Mouse (Mus musculus): ENCODE results near the gene Fstl3. TPM values are rescaled to one million over a fixed set of nuclear protein-coding genes. Genes with fewer than 3 reads are reported as not detected.

Gene Fstl3
- polyA plus RNA-seq, 1 experiment from 2014 or later, result 0.40 TPM

- no peaks in the 10 kb centered on the region for H3K9me3 ChIP-seq (replicated peaks)
- H3K4me2 ChIP-seq, result no peak overlapping the region
- H3K4me3 ChIP-seq, result no peak overlapping the region
- H3K4me1 ChIP-seq, result peaks cover 9% of the 10 kb centered on the region
- peaks cover 45% of the 10 kb centered on the region for H3K36me3 ChIP-seq (ENCODE audit: poor library complexity, severe bottlenecking)
- H3K27me3 ChIP-seq, result no peaks in the 10 kb centered on the region
- H3K27ac ChIP-seq, result no peak overlapping the region
- WGBS, result 89% methylated on average over 12 of the region's 12 CpGs
- no peak overlapping the region; the same call in 1 of the 2 replicates for H3K9ac ChIP-seq
- ATAC-seq, result no peak
These were observed 44.7 kb downstream of the Fstl3 start for GRCm38 (mm10) chr10:79821731-79822130.

GRCm38 (mm10) chr10:79822372-79822771 is 45.3 kb downstream of the Fstl3 start:
- no peak overlapping the region for H3K4me3 ChIP-seq
- H3K27ac ChIP-seq, result no peak overlapping the region
- no peak overlapping the region for H3K4me2 ChIP-seq
- peak overlapping the region; percentile 22; the same call in 1 of the 2 replicates for H3K9ac ChIP-seq
- no peaks in the 10 kb centered on the region for H3K9me3 ChIP-seq (replicated peaks)
- 41% methylated on average over 17 of the region's 17 CpGs for WGBS
- peaks cover 9% of the 10 kb centered on the region for H3K4me1 ChIP-seq
- peaks cover 40% of the 10 kb centered on the region for H3K36me3 ChIP-seq (ENCODE audit: poor library complexity, severe bottlenecking)
- no peak for ATAC-seq
- H3K27me3 ChIP-seq, result no peaks in the 10 kb centered on the region

- 0 out of 2 replicates have a peak overlapping the region, but pooled peaks have one; percentile 16 for H3K9ac ChIP-seq
- 88% methylated on average over 6 of the region's 6 CpGs for WGBS
- no peaks in the 10 kb centered on the region for H3K27me3 ChIP-seq
- ATAC-seq, result no peak
- H3K4me2 ChIP-seq, result no peak overlapping the region
- no peaks in the 10 kb centered on the region for H3K9me3 ChIP-seq (replicated peaks)
- H3K4me3 ChIP-seq, result no peak overlapping the region
- peaks cover 9% of the 10 kb centered on the region for H3K4me1 ChIP-seq
- peaks cover 33% of the 10 kb centered on the region for H3K36me3 ChIP-seq (ENCODE audit: poor library complexity, severe bottlenecking)
- no peak overlapping the region for H3K27ac ChIP-seq
These were observed 45.9 kb downstream of the Fstl3 start for GRCm38 (mm10) chr10:79823011-79823410.

- Histone ChIP-seq H3K9me3 (replicated peaks) (no peaks in the 10 kb centered on the region), H3K9ac (no peak overlapping the region), H3K4me2 (no peak overlapping the region), H3K4me3 (no peak overlapping the region), H3K27me3 (no peaks in the 10 kb centered on the region), H3K4me1 (peaks cover 9% of the 10 kb centered on the region), H3K36me3 (ENCODE audit: poor library complexity, severe bottlenecking) (peaks cover 19% of the 10 kb centered on the region), H3K27ac (no peak overlapping the region)
- ATAC-seq, result no peak
- WGBS, result 76% methylated on average over 6 of the region's 6 CpGs
These were observed 47.3 kb downstream of the Fstl3 start for GRCm38 (mm10) chr10:79824413-79824812.

GRCm38 (mm10) chr10:79831583-79831982 is 54.5 kb downstream of the Fstl3 start:
- Histone ChIP-seq H3K4me3 (no peak overlapping the region), H3K9ac (no peak overlapping the region), H3K27me3 (no peaks in the 10 kb centered on the region), H3K9me3 (replicated peaks) (no peaks in the 10 kb centered on the region), H3K4me1 (no peaks in the 10 kb centered on the region), H3K27ac (no peak overlapping the region), H3K36me3 (ENCODE audit: poor library complexity, severe bottlenecking) (no peaks in the 10 kb centered on the region), H3K4me2 (no peak overlapping the region)
- ATAC-seq, result no peak
- WGBS, result 92% methylated on average over 3 of the region's 3 CpGs

Other genes starting within 250 kb of the Fstl3 start
- 7.0 and 7.9 TPM in 2 replicates for gene Plpp2, start 243.5 kb upstream of the Fstl3 start, polyA plus RNA-seq (2015; fragmentation: Nextera tagmentation; extraction: Ambion mirVana)
- gene Mier2, start 222.1 kb upstream of the Fstl3 start, polyA plus RNA-seq (2015; fragmentation: Nextera tagmentation; extraction: Ambion mirVana), result 53.9 and 60.2 TPM in 2 replicates
- not detected in 2 replicates for gene Theg, start 189.9 kb upstream of the Fstl3 start, polyA plus RNA-seq (2015; fragmentation: Nextera tagmentation; extraction: Ambion mirVana)
- 0.08 and 0.11 TPM in 2 replicates for gene C2cd4c, start 163.2 kb upstream of the Fstl3 start, polyA plus RNA-seq (2015; fragmentation: Nextera tagmentation; extraction: Ambion mirVana)
- gene Shc2, start 139.4 kb upstream of the Fstl3 start, polyA plus RNA-seq (2015; fragmentation: Nextera tagmentation; extraction: Ambion mirVana), result 8.2 and 11.4 TPM in 2 replicates
- gene Odf3l2, start 131.5 kb upstream of the Fstl3 start, polyA plus RNA-seq (2015; fragmentation: Nextera tagmentation; extraction: Ambion mirVana), result 0.13 TPM in 1 of 2 replicates, not detected in the other
- gene Madcam1, start 112.7 kb upstream of the Fstl3 start, polyA plus RNA-seq (2015; fragmentation: Nextera tagmentation; extraction: Ambion mirVana), result 0.31 and 0.43 TPM in 2 replicates
- 67.8 and 73.0 TPM in 2 replicates for gene Tpgs1, start 107.9 kb upstream of the Fstl3 start, polyA plus RNA-seq (2015; fragmentation: Nextera tagmentation; extraction: Ambion mirVana)
- gene Cdc34, start 95.1 kb upstream of the Fstl3 start, polyA plus RNA-seq (2015; fragmentation: Nextera tagmentation; extraction: Ambion mirVana), result 101 and 109 TPM in 2 replicates
- 1.3 and 1.4 TPM in 2 replicates for gene Gzmm, start 88.3 kb upstream of the Fstl3 start, polyA plus RNA-seq (2015; fragmentation: Nextera tagmentation; extraction: Ambion mirVana)
- gene Bsg, start 72.8 kb upstream of the Fstl3 start, polyA plus RNA-seq (2015; fragmentation: Nextera tagmentation; extraction: Ambion mirVana), result 489 and 502 TPM in 2 replicates
- gene Hcn2, start 60.6 kb upstream of the Fstl3 start, polyA plus RNA-seq (2015; fragmentation: Nextera tagmentation; extraction: Ambion mirVana), result 0.06 and 0.10 TPM in 2 replicates
- gene Polrmt, start 30.7 kb upstream of the Fstl3 start, polyA plus RNA-seq (2015; fragmentation: Nextera tagmentation; extraction: Ambion mirVana), result 39.1 and 43.8 TPM in 2 replicates
- gene Fgf22, start 22.2 kb upstream of the Fstl3 start, polyA plus RNA-seq (2015; fragmentation: Nextera tagmentation; extraction: Ambion mirVana), result 0.48 and 0.71 TPM in 2 replicates
- gene Rnf126, start 10.3 kb upstream of the Fstl3 start, polyA plus RNA-seq (2015; fragmentation: Nextera tagmentation; extraction: Ambion mirVana), result 70.9 and 74.8 TPM in 2 replicates
- gene Prss57, start 13.7 kb downstream of the Fstl3 start, polyA plus RNA-seq (2015; fragmentation: Nextera tagmentation; extraction: Ambion mirVana), result 0.09 and 0.13 TPM in 2 replicates
- gene Palm, start 16.3 kb downstream of the Fstl3 start, polyA plus RNA-seq (2015; fragmentation: Nextera tagmentation; extraction: Ambion mirVana), result 214 and 234 TPM in 2 replicates
- gene Misp, start 43.7 kb downstream of the Fstl3 start, polyA plus RNA-seq (2015; fragmentation: Nextera tagmentation; extraction: Ambion mirVana), result 0.71 and 1.1 TPM in 2 replicates
- gene Ptbp1, start 77.2 kb downstream of the Fstl3 start, polyA plus RNA-seq (2015; fragmentation: Nextera tagmentation; extraction: Ambion mirVana), result 148 and 171 TPM in 2 replicates
- 12.8 and 15.9 TPM in 2 replicates for gene Prtn3, start 97.2 kb downstream of the Fstl3 start, polyA plus RNA-seq (2015; fragmentation: Nextera tagmentation; extraction: Ambion mirVana)
- 290 and 308 TPM in 2 replicates for gene Plppr3, start 97.4 kb downstream of the Fstl3 start, polyA plus RNA-seq (2015; fragmentation: Nextera tagmentation; extraction: Ambion mirVana)
- gene Elane, start 109.0 kb downstream of the Fstl3 start, polyA plus RNA-seq (2015; fragmentation: Nextera tagmentation; extraction: Ambion mirVana), result 0.24 TPM in 1 of 2 replicates, not detected in the other
- not detected in 2 replicates for gene Cfd, start 113.6 kb downstream of the Fstl3 start, polyA plus RNA-seq (2015; fragmentation: Nextera tagmentation; extraction: Ambion mirVana)
- 49.0 and 59.0 TPM in 2 replicates for gene Med16, start 131.7 kb downstream of the Fstl3 start, polyA plus RNA-seq (2015; fragmentation: Nextera tagmentation; extraction: Ambion mirVana)
- gene Gm26602, start 133.6 kb downstream of the Fstl3 start, polyA plus RNA-seq (2015; fragmentation: Nextera tagmentation; extraction: Ambion mirVana), result 33.6 TPM in 1 of 2 replicates, not detected in the other
- gene Kiss1r, start 139.7 kb downstream of the Fstl3 start, polyA plus RNA-seq (2015; fragmentation: Nextera tagmentation; extraction: Ambion mirVana), result 1.0 and 1.3 TPM in 2 replicates
- 200 and 217 TPM in 2 replicates for gene R3hdm4, start 143.9 kb downstream of the Fstl3 start, polyA plus RNA-seq (2015; fragmentation: Nextera tagmentation; extraction: Ambion mirVana)
- 2.5 and 3.6 TPM in 2 replicates for gene Arid3a, start 149.8 kb downstream of the Fstl3 start, polyA plus RNA-seq (2015; fragmentation: Nextera tagmentation; extraction: Ambion mirVana)
- gene Wdr18, start 182.9 kb downstream of the Fstl3 start, polyA plus RNA-seq (2015; fragmentation: Nextera tagmentation; extraction: Ambion mirVana), result 80.2 and 94.8 TPM in 2 replicates
- gene Grin3b, start 193.4 kb downstream of the Fstl3 start, polyA plus RNA-seq (2015; fragmentation: Nextera tagmentation; extraction: Ambion mirVana), result 0.38 and 0.57 TPM in 2 replicates
- gene Tmem259, start 207.1 kb downstream of the Fstl3 start, polyA plus RNA-seq (2015; fragmentation: Nextera tagmentation; extraction: Ambion mirVana), result 11.2 and 12.0 TPM in 2 replicates
- 30.0 and 32.2 TPM in 2 replicates for gene Cnn2, start 211.3 kb downstream of the Fstl3 start, polyA plus RNA-seq (2015; fragmentation: Nextera tagmentation; extraction: Ambion mirVana)
- gene Abca7, start 219.2 kb downstream of the Fstl3 start, polyA plus RNA-seq (2015; fragmentation: Nextera tagmentation; extraction: Ambion mirVana), result 3.1 and 3.9 TPM in 2 replicates
- 1.2 and 1.3 TPM in 2 replicates for gene Arhgap45, start 239.4 kb downstream of the Fstl3 start, polyA plus RNA-seq (2015; fragmentation: Nextera tagmentation; extraction: Ambion mirVana)

Measured in forebrain, embryonic 13.5 days (tissue).